Mouse (Mus musculus): ENCODE measurements around the gene Olfr382.
"Not testable (repeated sequence)": the region's sequence is repeated elsewhere in the genome, so short reads cannot be mapped to it uniquely, and the experiment has no call there.

Olfr382 gene

GRCm38 (mm10) chr11:73517097-73517496, at the start of gene Olfr382:
Gene Olfr382, minus strand, starts transcription at chr11:73517197.
- no peak for DNase-seq (ENCODE audit: low read depth)

DNA sequence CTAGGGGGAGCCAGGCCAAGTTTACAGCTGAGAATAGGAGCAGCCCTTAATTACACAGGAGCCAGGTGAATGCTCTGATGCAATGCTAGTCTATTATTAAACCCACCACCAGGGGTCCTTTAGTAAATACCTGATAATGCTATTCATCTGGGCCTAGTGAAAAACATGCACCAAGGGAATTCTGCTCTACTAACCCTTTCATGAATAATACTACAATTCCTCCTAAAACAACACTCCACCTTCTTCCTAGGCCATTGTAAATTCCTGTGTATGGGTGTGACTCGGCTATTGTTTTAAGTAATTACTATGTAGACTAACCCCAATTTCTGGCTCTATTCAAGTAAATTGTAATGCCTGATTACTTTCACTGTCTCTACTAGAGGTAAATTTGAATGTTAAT, 12.0 kb upstream of the Olfr382 start:
- DNase-seq (ENCODE audit: low read depth) = not testable (repeated sequence)

DNA sequence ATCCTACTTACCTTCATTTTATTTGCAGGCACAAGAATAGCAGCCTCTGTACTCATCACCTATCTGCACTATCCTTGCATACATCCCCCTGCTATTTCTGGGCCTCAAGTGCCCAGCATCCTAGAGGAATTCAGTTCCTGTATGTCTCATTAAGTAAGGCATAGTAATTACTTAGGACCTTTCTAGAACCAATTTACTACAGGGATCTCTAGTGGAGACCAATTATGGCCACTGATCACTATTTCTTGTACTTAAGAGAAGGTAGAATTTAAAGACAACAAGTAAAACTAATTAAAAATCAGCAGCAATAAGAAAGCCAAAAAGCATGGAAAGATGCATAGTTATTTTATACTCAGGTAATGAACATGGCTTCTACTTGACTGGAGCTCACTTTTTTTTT, 25.5 kb downstream of the Olfr382 start, which contains the start of gene Olfr381:
Gene Olfr381 (minus strand): TSS at position 101 of the 400 bp plus-strand sequence.
- no peak for DNase-seq (ENCODE audit: low read depth)

All from 416B (cell line).